Mouse (Mus musculus): ENCODE results near the gene Plb1.
A peak's percentile ranks its signal among the peaks of the same experiment; 100 is the strongest.

The Plb1 gene

GRCm38 (mm10) chr5:32336092-32336491, 103.6 kb downstream of the Plb1 start:
- DNase-seq = peak; percentile 71

DNA sequence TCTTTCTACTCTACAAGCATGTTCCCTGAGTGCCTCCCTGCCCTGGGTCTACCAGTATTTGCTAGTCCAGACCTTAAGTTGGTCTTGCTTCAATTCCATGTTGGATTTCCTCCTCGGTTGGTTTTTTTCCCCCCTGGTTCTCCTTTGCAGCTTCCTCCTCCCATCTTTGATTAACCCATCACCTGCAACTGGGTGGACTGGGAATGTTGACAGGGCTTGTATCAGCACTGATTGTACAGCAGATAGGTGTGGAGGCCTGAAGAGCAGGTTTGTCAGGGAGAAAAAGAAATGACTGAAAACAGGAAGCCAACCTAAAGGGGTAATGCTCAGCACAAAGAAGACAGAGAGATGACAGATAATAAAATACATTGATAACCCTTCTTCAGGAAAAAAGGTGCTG, 104.8 kb downstream of the Plb1 start:
- no peak for DNase-seq

DNA sequence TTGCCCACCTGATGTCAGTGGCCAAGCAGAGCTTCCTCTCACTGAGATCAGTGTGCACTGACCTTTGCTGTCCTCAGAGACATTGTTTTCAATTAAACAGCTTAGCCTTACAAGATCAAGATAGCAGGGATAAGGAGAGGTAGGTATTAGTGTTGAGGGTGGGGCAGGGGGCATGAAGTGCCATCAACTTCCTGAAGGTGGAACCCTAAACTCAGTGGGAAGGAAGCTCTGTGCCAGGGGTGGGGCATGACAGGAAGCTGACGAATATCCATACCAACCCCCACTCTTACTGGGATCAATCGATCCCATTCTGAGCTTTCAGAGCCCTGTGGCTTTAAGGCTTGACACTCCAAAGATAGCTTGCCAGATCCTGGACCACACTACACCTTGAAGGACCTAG, 105.8 kb downstream of the Plb1 start:
- DNase-seq = peak; percentile 31

GRCm38 (mm10) chr5:32338766-32339165, 106.3 kb downstream of the Plb1 start:
- no peak for DNase-seq

- no peak for DNase-seq
These were observed 107.7 kb downstream of the Plb1 start for GRCm38 (mm10) chr5:32340246-32340645.

DNA sequence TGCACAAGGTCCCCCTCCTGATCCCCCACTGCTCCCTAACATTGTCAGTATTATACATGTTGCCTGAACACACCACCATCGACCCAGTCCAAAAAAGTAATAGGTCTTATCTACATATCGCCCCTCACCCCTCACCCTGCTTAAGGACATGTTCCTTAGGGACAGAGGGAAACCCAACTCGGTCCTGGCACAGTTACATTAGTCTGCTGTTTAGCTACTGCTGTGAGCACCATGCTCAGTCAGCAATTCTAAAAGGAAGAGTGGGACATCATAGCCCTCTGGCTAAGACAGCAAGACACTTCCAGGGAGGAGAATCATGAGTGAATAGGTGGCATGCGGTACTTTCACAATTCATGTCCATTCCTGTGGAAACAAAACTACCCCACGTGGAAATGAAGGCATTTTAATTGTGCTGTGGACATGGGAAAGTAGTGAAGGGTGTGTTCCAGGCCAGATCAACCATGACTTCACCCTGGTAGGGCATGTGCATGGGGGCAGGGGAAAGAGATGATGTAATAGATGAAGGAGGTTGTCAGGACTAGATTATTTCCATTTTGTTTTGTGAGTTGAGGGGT, 110.3 kb downstream of the Plb1 start:
- DNase-seq = no peak

DNA sequence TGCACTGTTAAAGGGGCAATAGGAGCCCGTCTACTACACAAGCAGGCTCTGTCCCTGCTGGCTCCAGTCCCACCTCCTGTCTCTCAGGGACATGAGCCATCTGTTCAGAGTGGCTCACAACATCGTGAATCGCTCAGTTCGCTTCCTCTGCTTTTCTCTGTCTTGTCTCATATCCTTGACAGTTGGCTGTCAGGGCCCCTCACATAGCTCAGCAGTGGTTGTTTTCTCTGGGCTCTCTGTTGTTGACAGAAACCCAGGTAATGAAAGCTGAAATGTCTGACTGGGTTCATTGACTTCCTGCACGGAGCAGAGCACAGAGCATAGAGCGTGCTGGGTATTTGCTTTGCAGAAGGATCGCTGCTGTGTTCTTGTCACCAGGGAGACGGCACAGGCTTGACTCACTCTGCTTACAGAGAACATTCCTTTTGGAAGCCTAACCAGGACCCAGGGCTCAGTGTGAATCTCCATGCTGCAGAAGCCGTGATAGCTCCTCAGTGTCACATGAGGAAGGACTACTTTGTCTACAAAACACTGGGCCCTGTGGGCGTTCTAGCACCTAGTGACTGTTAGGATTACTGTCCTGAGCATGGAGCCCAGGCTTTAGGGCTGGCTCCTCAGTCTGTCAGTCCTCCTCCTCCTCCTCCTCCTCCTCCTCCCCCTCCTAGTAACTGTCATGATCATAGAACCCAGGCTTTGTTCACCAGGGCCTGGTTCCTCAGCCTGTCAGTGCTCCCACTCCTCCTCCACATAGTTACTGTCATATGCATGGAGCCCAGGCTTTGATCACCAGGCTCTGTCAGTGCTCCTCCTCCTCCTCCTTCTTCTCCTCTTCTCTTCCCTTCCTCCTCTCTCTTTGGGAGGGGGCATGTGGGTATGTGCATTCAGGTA, 113.8 kb downstream of the Plb1 start:
- DNase-seq = peak; percentile 91

DNA sequence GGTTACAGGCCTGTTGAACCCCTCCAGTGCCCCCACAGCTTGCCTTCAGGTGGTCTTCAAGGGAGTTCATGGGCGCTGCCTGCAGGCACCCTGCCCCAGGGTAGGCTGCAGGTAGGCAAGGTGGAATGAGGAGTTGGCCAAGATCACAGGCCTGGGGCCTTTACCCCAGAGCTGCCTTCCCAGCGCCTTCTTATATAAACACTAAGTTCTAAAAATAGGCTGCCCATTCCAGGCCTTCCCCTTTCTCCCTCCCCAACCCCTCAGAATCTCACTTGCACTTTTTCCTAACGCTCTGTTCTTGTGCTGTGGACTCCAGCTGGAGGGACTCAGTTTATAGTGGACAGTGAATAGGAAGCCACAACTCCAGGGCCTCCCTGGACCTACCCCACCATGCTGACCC, 117.2 kb downstream of the Plb1 start:
- DNase-seq = no peak

GRCm38 (mm10) chr5:32350551-32351256, 118.2 kb downstream of the Plb1 start:
- DNase-seq = no peak

- no peak for DNase-seq
These were observed 119.4 kb downstream of the Plb1 start for GRCm38 (mm10) chr5:32351721-32352465.

DNA sequence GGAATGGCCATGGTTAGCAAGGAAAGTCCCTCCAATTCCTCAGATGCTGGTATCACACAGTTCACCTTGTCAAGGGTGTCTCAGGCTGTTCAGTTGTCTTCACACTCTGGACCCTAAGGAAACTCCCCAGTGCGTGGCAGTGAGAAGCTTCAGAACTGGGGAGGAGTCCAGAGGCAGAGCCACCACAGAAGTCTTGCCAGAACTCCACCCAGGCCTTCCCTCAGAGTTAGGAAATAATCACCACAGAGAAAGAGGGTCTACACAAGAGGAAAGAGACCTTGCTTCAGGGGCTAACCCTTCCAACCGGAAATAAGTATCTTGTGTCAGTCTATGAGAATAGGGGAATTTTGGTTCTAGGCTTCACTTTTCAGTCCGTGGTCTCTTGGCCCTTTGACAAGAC, 120.3 kb downstream of the Plb1 start:
- no peak for DNase-seq

- no peak for DNase-seq
These were observed 120.8 kb downstream of the Plb1 start for GRCm38 (mm10) chr5:32353280-32353679.

DNA sequence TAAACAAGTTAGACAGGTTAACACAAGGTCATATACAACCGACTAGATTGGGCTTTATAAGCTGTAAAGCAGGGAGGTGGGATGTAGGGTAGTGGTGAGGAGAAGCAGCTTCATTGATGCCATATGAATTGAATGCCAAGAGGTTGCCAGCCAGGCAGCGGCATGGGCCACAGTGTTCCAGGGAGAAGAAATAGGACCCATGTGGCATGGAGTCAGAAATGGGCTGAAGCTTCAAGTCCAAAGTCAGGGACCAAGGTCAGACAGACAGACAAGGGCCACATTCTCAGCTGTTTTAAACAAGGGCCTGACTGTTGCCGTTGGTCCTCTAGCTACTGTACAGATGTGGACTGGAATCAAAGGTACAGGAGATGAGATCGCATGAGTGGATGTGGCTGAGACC, 128.0 kb downstream of the Plb1 start:
- DNase-seq = no peak

- peak; percentile 76 for DNase-seq
These were observed 129.1 kb downstream of the Plb1 start for GRCm38 (mm10) chr5:32361441-32362235.

DNA sequence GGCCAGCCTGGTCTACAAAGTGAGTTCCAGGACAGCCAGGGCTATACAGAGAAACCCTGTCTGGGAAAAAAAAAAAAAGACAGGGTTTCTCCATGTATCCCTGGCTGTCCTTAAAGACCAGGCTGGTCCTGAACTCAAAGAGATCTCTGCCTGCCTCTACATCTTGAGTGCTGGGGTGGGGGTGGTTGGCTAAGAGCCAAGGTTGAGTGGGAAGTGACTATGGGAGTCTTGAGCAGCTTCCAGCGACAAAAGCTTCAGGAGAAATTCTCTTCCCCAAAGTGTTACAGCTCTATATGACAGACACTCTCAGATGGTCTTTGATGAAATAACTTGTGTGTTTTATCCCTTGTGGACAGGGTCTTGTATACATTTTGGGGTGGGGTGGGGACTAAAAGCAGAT, 136.9 kb downstream of the Plb1 start:
- DNase-seq = no peak

GRCm38 (mm10) chr5:32371239-32371638, 138.7 kb downstream of the Plb1 start:
- DNase-seq = no peak

DNA sequence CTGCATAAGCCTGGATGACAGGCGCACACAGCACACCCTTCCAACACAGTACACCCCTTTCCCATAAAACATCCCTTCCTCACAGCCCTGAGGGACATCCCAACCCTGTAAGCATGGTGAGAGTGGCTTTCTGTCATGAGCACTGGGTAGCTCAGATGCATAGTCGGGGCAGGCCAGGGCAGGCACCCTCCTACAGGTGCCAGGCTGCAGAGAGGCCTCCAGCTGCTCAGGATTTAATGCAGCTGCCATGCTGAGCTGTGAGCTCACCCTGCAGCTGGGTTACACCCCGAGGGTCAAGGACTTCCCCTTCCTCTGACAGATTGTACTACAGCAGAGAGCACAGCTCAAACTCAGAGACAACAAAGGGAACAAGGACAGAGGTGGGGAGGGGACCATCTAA, 146.0 kb downstream of the Plb1 start:
- DNase-seq = no peak

GRCm38 (mm10) chr5:32388656-32389055, 156.1 kb downstream of the Plb1 start:
- no peak for DNase-seq

GRCm38 (mm10) chr5:32390295-32390694, 157.8 kb downstream of the Plb1 start:
- no peak for DNase-seq

DNA sequence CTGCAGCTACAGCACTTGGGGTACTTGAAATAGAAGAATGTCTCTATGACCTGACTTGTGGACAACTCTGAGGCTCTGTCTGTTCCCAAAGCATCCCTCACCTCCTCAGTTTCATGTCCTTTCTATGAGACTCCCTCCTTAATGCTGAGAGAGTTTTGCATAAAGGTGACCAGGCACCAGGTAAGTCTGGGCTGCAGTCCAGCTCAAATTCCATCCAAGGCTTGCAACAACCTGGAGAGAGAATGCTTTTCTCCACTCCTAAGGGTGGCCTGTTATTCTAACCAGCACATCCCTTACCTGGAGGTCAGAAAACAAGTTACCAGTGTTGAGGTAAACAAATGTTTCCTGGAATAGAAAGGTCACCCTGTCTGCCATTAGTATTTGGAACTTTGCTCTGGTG, 159.8 kb downstream of the Plb1 start:
- DNase-seq = no peak

- no peak for DNase-seq
These were observed 162.1 kb downstream of the Plb1 start for GRCm38 (mm10) chr5:32394586-32394985.

All from cerebellum, adult 11-12 months (tissue).